Mouse (Mus musculus) ES-E14 (cell line): Measurements from ENCODE around the gene Pla2r1.

Experiments used
- CHD2 ChIP-seq: IDR thresholded peaks from 2 replicates; pipeline ENCODE4 v1.6.1; 2014; ENCODE audit warnings: mild to moderate bottlenecking, low read depth, low read length, inconsistent platforms
- MAFK ChIP-seq: IDR thresholded peaks from 2 replicates; pipeline ENCODE4 v1.6.1; 2014; ENCODE audit warnings: mild to moderate bottlenecking, low read depth, low read length, inconsistent platforms; ENCODE audit not compliant: insufficient read depth
- ZC3H11A ChIP-seq: IDR thresholded peaks from 2 replicates; pipeline ENCODE4 v1.6.1; 2012; ENCODE audit warnings: low read depth, mild to moderate bottlenecking, inconsistent platforms, low read length, borderline replicate concordance
- ZNF384 ChIP-seq: IDR thresholded peaks from 2 replicates; pipeline ENCODE4 v1.6.1; 2012; ENCODE audit warnings: low read depth, low read length, inconsistent platforms

DNA sequence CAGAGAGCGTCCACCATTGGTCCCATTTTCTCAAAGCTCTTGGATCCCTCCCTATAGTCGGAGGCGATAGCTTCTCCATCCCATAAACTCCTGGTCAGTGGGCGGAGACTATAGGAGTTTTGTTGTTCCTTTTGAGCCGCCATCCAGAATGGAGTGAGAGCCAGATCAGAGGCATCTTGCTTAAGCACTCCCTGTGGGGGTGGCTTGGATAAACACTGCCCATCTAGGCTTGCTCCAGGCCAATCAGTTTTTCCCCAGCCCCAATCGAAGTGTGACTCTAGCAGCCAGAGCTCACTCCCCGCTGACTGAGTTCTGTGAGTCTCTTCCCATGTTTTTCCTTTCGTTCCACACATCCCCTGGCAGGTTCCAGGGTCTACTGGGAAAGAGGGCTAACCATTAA lies 138.8 kb downstream of the Pla2r1 start:
- TF ChIP-seq ZC3H11A (no peak), MAFK (no peak), ZNF384 (no peak), CHD2 (no peak)
